Mouse (Mus musculus) kidney, postnatal 0 days (tissue): ENCODE results near the gene Ift43. TPM values are rescaled to one million over a fixed set of nuclear protein-coding genes. Genes with fewer than 3 reads are reported as not detected.

Source experiments
- ATAC-seq: fragments of 200-750 bp; cut with Nextera tagmentation; replicated peaks from 2 replicates; pipeline ENCODE4 v1.8.0; 2017; ENCODE audit warnings: low read depth, moderate number of reproducible peaks, moderate TSS enrichment, moderate library complexity; ENCODE audit not compliant: low FRiP score
- DNase-seq: peaks from one replicate; pipeline ENCODE4 v3.0.0-alpha.2; 2016; ENCODE audit warnings: low spot score
- H3K27ac ChIP-seq: fragments of 300-500 bp; sonication (generic); 2 replicates; pipeline ENCODE4 v1.5.1; 2014; ENCODE audit warnings: mild to moderate bottlenecking
- H3K27me3 ChIP-seq: fragments of 300-500 bp; sonication (generic); 2 replicates; pipeline ENCODE4 v1.6.1; 2014; ENCODE audit warnings: low read length, mixed read lengths; ENCODE audit not compliant: insufficient read depth
- H3K36me3 ChIP-seq: fragments of 300-500 bp; sonication (generic); 2 replicates; pipeline ENCODE4 v1.6.1; 2014; ENCODE audit warnings: low read length, mixed read lengths; ENCODE audit not compliant: insufficient read depth
- H3K4me1 ChIP-seq: fragments of 300-500 bp; sonication (generic); replicated peaks from 2 replicates; pipeline ENCODE4 v1.6.1; 2014; ENCODE audit warnings: antibody characterized with exemption, low read length, mixed read lengths; ENCODE audit not compliant: insufficient read depth
- H3K4me2 ChIP-seq: fragments of 300-500 bp; sonication (generic); 2 replicates; pipeline ENCODE4 v1.6.1; 2014; ENCODE audit warnings: mild to moderate bottlenecking, low read length, moderate library complexity, mixed read lengths
- H3K4me3 ChIP-seq: fragments of 300-500 bp; sonication (generic); replicated peaks from 2 replicates; pipeline ENCODE4 v1.5.1; 2014; ENCODE audit warnings: low read depth, low read length
- H3K9ac ChIP-seq: fragments of 300-500 bp; sonication (generic); 2 replicates; pipeline ENCODE4 v1.6.1; 2014; ENCODE audit warnings: low read depth, low read length
- H3K9me3 ChIP-seq: fragments of 300-500 bp; sonication (generic); replicated peaks from 2 replicates; pipeline ENCODE4 v1.6.1; 2016; ENCODE audit warnings: low read length, inconsistent platforms, mixed read lengths
- CTCF ChIP-seq: IDR thresholded peaks from 2 replicates; pipeline ENCODE4 v1.5.1; 2016; ENCODE audit warnings: antibody characterized with exemption, low read depth, mild to moderate bottlenecking, moderate library complexity
- WGBS: fragments of 180-500 bp; shearing (Covaris S2); extraction: QIAGEN DNeasy Blood & Tissue Kit; methylation state at CpG from one replicate; pipeline ENCODE4 v1.1.7; 2014; 5-methylcytosine and 5-hydroxymethylcytosine counted together
- polyA plus RNA-seq: library from polyadenylated mRNA; unstranded; fragments of >200 nt; fragmentation: Nextera tagmentation; extraction: Ambion mirVana; gene quantifications from 2 replicates; pipeline ENCODE4 v1.2.1, GENCODE M21; 2015

The Ift43 gene
- polyA plus RNA-seq, 1 experiment from 2014 or later: 87.3 TPM

- no peak for TF ChIP-seq CTCF
- Histone ChIP-seq H3K4me1 (no peaks in the 10 kb centered on the region), H3K4me3 (no peak overlapping the region), H3K36me3 (0 out of 2 replicates have a peak, but pooled peaks cover 5% of the 10 kb centered on the region), H3K27ac (no peak overlapping the region), H3K9ac (no peak overlapping the region), H3K9me3 (no peaks in the 10 kb centered on the region), H3K4me2 (no peak overlapping the region), H3K27me3 (no peaks in the 10 kb centered on the region)
- DNase-seq (no peak), ATAC-seq (no peak)
- WGBS: 95% methylated on average over 3 of the region's 3 CpGs
Measured at GRCm38 (mm10) chr12:86146246-86146645, 63.9 kb downstream of the Ift43 start.

DNA sequence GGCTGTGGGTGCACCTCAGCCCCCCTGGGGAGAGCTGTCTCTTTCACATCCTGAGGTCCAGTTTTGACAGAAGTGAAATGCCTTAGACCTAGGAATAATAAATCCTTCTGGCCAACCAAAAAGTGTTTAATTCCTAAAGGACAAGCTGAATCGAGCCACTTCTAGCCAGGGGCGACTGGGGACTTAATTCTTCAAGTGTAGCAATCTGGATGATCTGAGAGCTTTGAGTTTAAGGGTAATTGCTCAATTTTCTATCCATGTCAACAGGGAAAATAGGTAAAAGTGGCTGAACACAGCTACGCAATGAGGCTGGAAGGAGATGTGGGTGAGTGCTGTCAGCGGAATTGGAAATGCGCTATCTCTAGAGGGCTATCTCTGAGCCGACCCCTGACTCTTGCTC is 65.9 kb downstream of the Ift43 start:
- no peak for DNase-seq
- Histone ChIP-seq H3K4me3 (no peak overlapping the region), H3K27me3 (no peaks in the 10 kb centered on the region), H3K9ac (no peak overlapping the region), H3K4me1 (no peaks in the 10 kb centered on the region), H3K9me3 (no peaks in the 10 kb centered on the region), H3K36me3 (0 out of 2 replicates have a peak, but pooled peaks cover 5% of the 10 kb centered on the region), H3K27ac (no peak overlapping the region), H3K4me2 (no peak overlapping the region)
- no peak for TF ChIP-seq CTCF
- 85% methylated on average over 6 of the region's 6 CpGs for WGBS
- no peak for ATAC-seq

- no peaks in the 10 kb centered on the region for H3K27me3 ChIP-seq
- DNase-seq: no peak
- 88% methylated on average over 6 of the region's 6 CpGs for WGBS
Measured at GRCm38 (mm10) chr12:86149087-86149486, 66.7 kb downstream of the Ift43 start.

DNA sequence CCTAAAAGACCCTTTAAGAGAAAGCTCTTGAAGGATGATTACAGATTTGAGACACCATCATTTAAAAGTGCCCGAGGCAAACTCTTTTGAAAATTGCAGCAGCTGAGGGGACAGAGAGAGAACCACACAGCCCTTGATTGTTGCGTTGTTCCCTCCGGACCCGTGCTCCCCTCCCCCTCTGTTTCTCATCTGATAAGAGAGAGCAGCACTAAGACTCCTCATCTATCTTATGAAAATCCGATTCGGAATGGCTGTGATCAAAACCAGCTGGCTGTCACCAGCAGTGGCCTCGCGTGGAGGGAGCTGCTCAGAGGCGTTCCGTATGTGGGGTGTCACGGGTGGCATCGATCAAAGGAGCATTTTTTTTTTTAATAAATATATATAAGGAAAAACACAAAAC is 69.6 kb downstream of the Ift43 start:
- no peak for ATAC-seq
- Histone ChIP-seq H3K9me3 (no peaks in the 10 kb centered on the region), H3K9ac (no peak overlapping the region), H3K4me3 (no peak overlapping the region), H3K27ac (no peak overlapping the region), H3K4me1 (no peaks in the 10 kb centered on the region), H3K27me3 (no peaks in the 10 kb centered on the region), H3K36me3 (0 out of 2 replicates have a peak, but pooled peaks cover 5% of the 10 kb centered on the region), H3K4me2 (no peak overlapping the region)
- TF ChIP-seq CTCF: no peak
- WGBS: 50% methylated on average over 12 of the region's 12 CpGs
- DNase-seq: no peak

More at GRCm38 (mm10) chr12:86149087-86149486, 66.7 kb downstream of the Ift43 start:
- TF ChIP-seq CTCF: no peak
- Histone ChIP-seq H3K9ac (no peak overlapping the region), H3K4me2 (no peak overlapping the region), H3K4me3 (no peak overlapping the region), H3K9me3 (no peaks in the 10 kb centered on the region), H3K36me3 (0 out of 2 replicates have a peak, but pooled peaks cover 5% of the 10 kb centered on the region), H3K27ac (no peak overlapping the region), H3K4me1 (no peaks in the 10 kb centered on the region)
- no peak for ATAC-seq

GRCm38 (mm10) chr12:86153213-86153957 is 71.0 kb downstream of the Ift43 start:
- no peak for TF ChIP-seq CTCF
- peaks cover 5% of the 10 kb centered on the region; the same call in 1 of the 2 replicates for H3K4me1 ChIP-seq
- no peak overlapping the region for H3K4me3 ChIP-seq
- WGBS: 85% methylated on average over 12 of the region's 12 CpGs
- no peak overlapping the region for H3K27ac ChIP-seq
- ATAC-seq: no peak
- H3K27me3 ChIP-seq: no peaks in the 10 kb centered on the region
- H3K36me3 ChIP-seq: 0 out of 2 replicates have a peak, but pooled peaks cover 5% of the 10 kb centered on the region
- no peak overlapping the region for H3K4me2 ChIP-seq
- H3K9ac ChIP-seq: no peak overlapping the region
- no peak for DNase-seq
- H3K9me3 ChIP-seq: no peaks in the 10 kb centered on the region

DNA sequence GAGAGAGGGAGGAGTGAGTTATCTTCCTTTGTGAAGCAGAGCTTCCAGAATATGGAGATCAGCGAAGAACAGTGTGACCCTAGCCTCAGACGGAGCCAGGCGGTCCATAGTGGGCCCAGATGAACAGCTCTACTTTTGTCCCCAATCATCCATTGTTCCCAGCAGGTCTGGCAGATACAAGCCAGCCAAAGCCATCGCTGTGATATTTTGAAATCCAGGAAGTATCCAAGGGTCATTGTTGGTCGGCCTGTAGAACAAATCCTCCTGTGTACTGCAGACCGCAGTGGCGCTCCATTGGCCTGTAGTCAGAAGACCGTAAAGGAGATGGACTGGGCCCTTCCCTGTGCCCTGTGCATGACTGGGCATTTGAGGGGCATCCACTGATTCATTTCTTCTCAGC is 72.8 kb downstream of the Ift43 start:
- no peak overlapping the region for H3K4me3 ChIP-seq
- no peak overlapping the region for H3K4me2 ChIP-seq
- no peak for DNase-seq
- no peak for ATAC-seq
- H3K36me3 ChIP-seq: 0 out of 2 replicates have a peak, but pooled peaks cover under 1% of the 10 kb centered on the region
- no peaks in the 10 kb centered on the region for H3K9me3 ChIP-seq
- H3K27ac ChIP-seq: no peak overlapping the region
- H3K27me3 ChIP-seq: no peaks in the 10 kb centered on the region
- H3K9ac ChIP-seq: no peak overlapping the region
- WGBS: 86% methylated on average over 8 of the region's 8 CpGs
- peaks cover 5% of the 10 kb centered on the region; the same call in 1 of the 2 replicates for H3K4me1 ChIP-seq
- TF ChIP-seq CTCF: no peak
